Mouse (Mus musculus) frontal cortex, postnatal 14 days (tissue): Measurements from ENCODE around the gene Gtf2i.
"Not testable (repeated sequence)": the region's sequence is repeated elsewhere in the genome, so short reads cannot be mapped to it uniquely, and the experiment has no call there.

ENCODE experiments used
- DNase-seq, 2 experiments: peaks; one replicate each; pipeline ENCODE4 v3.0.0; 2022; ENCODE audit warnings: low spot score in 2 of 2

The Gtf2i gene

GRCm38 (mm10) chr5:134314688-134315622 lies at the start of gene Gtf2i:
Gtf2i (minus strand) TSS chr5:134314760.
- peak; percentile 91 to 94 for DNase-seq

- DNase-seq = no peak
Observed at GRCm38 (mm10) chr5:134359101-134359500, 44.5 kb upstream of the Gtf2i start.

GRCm38 (mm10) chr5:134355372-134355771 lies 40.8 kb upstream of the Gtf2i start:
- not testable (repeated sequence) for DNase-seq

GRCm38 (mm10) chr5:134353117-134353516 lies 38.6 kb upstream of the Gtf2i start:
- DNase-seq = no peak

GRCm38 (mm10) chr5:134352527-134353001 lies 38.0 kb upstream of the Gtf2i start:
- no peak for DNase-seq

GRCm38 (mm10) chr5:134350660-134351059 lies 36.1 kb upstream of the Gtf2i start:
- no peak for DNase-seq

GRCm38 (mm10) chr5:134347066-134347465 lies 32.5 kb upstream of the Gtf2i start:
- no peak for DNase-seq

- no peak for DNase-seq
Observed at GRCm38 (mm10) chr5:134345449-134345848, 30.9 kb upstream of the Gtf2i start.

- DNase-seq = no peak
Observed at GRCm38 (mm10) chr5:134344076-134344475, 29.5 kb upstream of the Gtf2i start.

GRCm38 (mm10) chr5:134343530-134343929 lies 29.0 kb upstream of the Gtf2i start:
- not testable (repeated sequence) for DNase-seq

- DNase-seq = no peak
Observed at GRCm38 (mm10) chr5:134342503-134343205, 28.1 kb upstream of the Gtf2i start.

- DNase-seq = no peak
Observed at GRCm38 (mm10) chr5:134341721-134342120, 27.2 kb upstream of the Gtf2i start.

GRCm38 (mm10) chr5:134341321-134341720 lies 26.8 kb upstream of the Gtf2i start:
- no peak for DNase-seq

- DNase-seq = no peak
Observed at GRCm38 (mm10) chr5:134340101-134340522, 25.6 kb upstream of the Gtf2i start.

GRCm38 (mm10) chr5:134337012-134337411 lies 22.5 kb upstream of the Gtf2i start:
- not testable (repeated sequence) for DNase-seq

GRCm38 (mm10) chr5:134332743-134333142 lies 18.2 kb upstream of the Gtf2i start:
- no peak for DNase-seq

- no peak for DNase-seq
Observed at GRCm38 (mm10) chr5:134330082-134330481, 15.5 kb upstream of the Gtf2i start.

GRCm38 (mm10) chr5:134329311-134329710 lies 14.8 kb upstream of the Gtf2i start:
- no peak for DNase-seq

GRCm38 (mm10) chr5:134328482-134329001 lies 14.0 kb upstream of the Gtf2i start:
- no peak for DNase-seq

- no peak for DNase-seq
Observed at GRCm38 (mm10) chr5:134325856-134326566, 11.5 kb upstream of the Gtf2i start.

- DNase-seq = no peak
Observed at GRCm38 (mm10) chr5:134323869-134324268, 9.3 kb upstream of the Gtf2i start.

GRCm38 (mm10) chr5:134323311-134323710 lies 8.8 kb upstream of the Gtf2i start:
- no peak for DNase-seq
